Mouse (Mus musculus): ENCODE data around the gene Hoxa9.

Gene Hoxa9

DNA sequence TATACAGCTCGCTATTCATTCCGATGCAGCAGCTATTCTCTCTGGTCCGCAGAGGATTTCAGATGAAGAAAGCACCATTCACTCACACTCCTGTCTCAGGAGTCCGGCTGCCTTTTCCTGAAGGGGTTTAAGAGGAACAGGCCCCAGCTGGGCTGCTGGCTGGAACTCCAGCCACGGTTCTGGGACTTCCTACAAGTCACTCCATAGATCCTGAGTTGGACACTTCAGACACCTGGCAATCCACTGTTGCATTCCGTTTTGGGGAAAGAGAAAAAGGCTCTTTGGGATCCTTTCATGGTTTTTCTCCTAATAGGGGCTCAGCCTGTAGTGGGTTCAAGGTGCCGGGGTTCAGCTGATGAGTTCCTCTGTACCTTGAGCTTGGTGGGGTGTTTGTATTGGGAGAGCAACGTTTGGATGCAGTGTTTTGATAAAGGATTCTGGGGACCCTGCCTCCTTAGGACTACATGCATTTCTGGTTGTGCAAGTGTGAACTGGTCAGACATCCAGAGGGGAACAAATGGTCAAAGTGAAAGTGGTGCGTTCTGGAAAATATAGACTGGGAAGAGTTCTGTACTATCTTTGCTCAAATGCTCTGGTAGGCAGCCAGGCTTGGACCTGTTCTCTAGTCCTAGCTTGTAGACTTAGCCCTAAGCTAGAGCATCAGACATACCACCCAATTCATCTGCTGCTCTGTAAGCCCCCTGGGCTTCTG is 31.0 kb upstream of the Hoxa9 start:
- DNase-seq (ENCODE audit: low spot score in 2 of 2), result no peak

DNA sequence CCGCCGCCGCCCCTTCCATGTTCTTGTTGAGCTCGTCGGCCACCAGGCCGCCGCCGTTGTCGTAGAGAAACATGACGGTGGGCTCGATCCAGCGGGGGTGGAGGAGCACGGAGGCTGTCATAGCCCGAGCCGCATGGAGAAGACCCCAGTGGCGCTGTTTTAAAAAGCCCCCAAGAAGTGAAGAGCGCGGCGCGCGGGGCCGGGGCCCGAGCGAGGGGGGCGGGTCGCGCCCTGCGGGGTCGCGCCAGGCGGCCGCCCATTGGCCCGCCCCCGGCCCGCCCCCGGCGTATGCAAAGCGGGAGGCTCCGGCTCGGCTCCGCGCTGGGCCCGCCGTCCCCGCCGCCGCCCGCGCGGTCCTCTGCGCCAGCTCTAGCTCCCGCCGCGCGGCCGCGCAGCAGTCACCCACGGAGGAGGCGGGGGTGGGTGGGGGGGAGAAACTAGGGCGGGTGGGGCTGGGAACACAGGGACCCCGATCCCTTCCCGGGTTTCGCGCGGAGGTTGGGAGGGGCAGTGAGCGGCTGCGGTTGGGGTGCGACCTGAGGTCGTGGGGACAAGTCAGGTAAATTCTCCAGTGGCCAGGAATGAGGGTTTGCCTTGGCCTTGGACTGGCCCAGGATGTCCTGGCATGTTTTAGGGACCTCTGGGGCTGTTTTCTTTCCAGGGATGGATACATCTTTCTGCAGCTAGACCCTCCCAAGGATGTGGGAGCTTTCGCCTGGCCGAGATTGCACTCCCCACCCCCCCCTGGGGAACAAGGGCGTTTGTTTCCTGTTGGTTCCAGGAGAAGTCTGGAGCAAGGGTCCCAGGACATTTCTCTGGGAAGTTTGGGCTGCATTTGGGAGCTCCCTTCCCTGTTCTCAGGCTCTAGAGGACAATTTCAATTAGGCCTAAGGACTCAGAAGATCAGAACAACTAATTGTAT is 30.0 kb upstream of the Hoxa9 start, which contains the start of gene Hoxa13:
Hoxa13 (minus strand) TSS at position 227 of the 922 bp plus-strand sequence.
- no peak for DNase-seq (ENCODE audit: low spot score in 2 of 2)

DNA sequence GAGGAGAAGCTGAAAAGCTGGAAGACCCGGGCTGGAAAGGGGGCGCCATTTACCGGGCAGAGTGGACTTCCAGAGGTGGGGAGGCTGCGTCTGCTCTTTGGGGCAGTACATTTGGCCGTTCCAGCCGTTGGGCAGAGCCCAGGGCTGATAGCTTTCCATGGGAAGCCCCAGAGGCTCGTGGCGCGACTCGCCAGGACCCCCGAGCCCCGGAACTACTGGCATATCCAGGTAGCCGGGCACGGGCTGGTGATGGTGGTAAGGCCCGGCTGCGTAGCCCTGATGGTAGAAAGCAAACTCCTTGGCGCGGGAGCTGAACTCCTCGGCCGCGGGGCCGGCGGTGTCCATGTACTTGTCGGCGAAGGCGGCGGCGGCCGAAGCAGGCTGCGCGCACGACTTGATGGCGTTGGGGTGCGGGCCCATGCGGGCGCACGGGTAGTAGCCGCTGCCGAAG is 28.9 kb upstream of the Hoxa9 start:
- DNase-seq (ENCODE audit: low spot score in 2 of 2), result no peak

DNA sequence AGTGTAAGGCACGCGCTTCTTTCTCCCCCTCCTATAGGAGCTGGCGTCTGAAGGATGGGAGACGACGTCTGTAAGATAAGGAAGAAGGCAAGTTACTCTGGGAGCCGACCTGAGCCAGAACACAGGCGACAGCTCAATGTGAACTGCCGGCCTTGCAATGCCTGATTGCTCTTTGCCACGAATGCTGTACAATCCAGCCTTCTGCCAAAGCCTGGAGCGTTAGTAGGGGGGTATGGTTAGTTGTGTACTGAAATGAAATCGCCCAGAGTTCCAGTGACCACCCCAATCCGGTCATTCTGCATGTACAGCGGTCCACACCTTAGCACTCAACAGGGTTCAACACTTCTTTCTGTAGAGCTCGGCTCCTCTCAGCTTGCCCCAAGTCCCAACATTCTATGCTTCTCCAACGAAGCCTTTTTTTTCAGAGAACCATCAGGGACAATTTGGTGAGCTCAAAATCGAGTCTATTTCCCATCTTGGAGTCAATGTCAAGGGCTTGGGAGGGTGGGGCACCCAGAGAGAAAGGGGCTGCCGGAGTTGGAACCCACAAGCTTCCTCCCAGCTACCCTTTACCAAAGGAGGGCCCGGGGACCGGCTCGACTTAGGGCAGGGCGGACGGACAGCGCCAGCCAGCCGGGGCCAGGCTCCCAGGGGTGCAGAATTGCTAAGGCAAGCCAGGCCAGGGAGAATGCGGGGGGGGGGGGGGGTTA is 28.3 kb upstream of the Hoxa9 start:
- no peak for DNase-seq (ENCODE audit: low spot score in 2 of 2)

DNA sequence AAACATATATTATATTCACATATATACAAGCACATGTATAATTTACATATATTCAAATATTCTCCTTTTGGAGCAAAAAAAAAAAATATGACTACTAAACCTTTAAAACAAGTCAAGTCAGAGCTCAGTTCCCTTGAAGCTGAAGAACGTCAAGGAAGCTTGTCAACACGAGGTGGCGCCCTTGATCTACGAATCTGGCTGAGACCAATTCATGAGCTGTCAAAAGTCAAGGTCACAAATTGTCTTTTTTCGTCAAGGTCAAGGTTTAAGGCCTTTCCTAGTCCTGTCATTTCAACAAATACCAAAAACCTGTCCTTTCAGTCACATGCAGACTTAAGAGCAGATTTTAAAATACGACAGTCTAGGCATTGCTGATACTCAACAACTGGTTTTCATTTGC is 26.1 kb upstream of the Hoxa9 start:
- DNase-seq (ENCODE audit: low spot score in 2 of 2), result peak; percentile 64 to 66

DNA sequence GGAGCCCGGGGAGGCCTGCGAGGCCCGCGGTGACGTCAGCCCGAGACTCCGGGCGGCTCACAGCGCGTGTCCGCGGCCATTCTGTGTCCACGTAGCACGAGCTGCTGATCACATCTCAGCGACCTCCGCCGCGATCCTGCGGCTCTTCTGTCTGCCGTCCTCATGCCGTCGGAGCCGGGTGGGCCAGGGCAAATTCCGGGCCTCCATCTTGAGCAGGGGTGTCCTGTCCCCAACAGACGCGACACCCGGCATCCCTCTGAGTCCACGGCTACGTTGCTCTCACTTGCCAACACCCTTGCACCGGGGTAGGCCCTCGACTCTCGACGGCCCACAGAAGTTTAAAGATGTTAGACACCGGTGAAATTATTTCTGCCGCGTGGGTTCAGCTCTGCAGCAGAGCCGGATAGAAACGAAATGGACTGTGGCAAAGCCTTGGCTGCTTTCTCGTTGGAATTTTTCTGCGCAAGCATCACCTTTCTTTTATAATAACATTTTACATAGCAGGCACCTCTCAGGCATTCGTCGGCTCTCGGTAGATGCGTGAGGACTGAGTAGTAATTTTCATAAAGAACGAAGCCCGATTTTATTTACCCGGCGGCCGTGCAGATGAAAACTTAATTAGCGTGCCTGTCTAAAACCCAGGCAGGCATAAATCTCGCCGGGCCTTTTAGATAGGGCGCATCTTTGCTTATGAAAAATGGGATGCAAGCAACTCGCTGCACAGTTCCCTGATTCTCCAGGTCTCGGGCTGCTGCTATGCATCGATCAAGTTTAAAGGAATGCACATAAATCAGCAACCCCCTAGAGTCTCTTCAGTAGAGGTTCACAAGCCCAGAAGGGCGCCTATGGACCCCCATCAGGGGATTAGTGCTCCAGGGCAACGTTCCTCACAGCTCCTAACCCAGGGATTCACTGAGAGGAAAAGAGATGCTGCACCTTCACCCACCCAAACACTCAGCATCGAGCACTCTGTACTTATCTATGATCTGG is 22.9 kb upstream of the Hoxa9 start:
- DNase-seq (ENCODE audit: low spot score in 2 of 2), result no peak

DNA sequence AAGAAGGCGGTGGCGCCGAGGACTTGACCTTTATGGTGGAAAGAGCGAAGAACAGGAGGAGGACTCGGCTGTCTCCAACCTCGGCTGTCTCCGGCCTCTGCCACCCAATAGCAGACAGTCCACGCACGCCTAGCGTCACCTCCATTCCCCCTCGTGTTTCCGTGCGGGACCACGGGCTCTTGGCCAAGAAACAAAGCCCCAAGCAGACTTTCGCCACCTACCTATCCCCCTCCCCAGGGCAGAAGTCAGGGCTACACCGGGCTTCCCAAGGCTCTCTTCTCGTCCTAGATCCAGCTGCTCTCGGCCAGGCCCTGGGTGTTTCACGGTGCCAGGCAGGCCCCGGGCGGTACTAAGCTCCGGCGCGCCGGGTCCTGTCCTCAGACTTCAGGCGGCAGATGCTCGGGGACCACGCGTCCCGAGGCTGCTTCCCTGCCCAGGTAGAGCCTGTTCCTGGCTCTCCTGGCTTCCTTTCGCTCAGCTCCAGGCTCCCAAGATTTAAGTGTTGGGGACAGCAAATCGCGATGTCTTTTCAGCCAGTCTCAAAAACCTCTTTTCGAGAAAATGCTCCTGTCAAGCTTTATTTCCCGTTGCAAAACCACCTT is 22.0 kb upstream of the Hoxa9 start:
- no peak for DNase-seq (ENCODE audit: low spot score in 2 of 2)

DNA sequence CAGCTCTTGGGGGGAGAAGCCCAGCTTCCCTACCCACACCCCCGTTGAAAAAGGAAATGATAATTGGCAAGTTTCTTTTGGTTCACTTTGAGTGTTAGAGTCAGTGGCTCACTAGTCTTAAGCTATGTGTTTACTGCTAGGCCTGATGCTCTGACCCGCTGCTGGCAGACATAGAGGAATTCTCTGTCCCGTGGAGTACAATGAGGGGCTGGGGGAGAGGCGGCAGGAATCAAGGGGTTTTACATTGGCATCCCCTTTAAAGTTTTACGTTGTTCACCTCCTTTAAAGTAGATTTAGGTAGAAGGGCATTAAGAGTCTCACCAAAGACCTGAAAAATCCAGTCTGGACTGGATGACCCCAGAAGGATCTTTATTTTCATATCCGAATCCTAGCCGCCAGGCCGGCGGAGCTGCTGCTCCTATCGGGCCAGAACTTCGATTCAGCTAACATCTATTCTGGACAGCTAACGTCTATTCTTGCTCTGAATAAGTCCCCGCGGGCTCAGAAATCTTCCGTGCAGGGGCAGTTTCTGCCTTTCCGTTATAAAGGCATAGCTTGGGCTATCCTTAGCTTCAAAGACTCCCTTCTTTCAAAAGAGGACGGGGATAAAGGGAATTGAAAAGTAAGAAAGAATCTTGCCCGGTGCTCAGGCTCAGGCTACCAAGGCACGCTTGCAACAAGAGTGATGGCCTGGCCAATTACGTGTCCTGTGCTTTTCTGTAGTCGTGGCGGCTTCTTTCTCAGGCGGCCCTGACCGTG is 21.3 kb upstream of the Hoxa9 start:
- no peak for DNase-seq (ENCODE audit: low spot score in 2 of 2)

DNA sequence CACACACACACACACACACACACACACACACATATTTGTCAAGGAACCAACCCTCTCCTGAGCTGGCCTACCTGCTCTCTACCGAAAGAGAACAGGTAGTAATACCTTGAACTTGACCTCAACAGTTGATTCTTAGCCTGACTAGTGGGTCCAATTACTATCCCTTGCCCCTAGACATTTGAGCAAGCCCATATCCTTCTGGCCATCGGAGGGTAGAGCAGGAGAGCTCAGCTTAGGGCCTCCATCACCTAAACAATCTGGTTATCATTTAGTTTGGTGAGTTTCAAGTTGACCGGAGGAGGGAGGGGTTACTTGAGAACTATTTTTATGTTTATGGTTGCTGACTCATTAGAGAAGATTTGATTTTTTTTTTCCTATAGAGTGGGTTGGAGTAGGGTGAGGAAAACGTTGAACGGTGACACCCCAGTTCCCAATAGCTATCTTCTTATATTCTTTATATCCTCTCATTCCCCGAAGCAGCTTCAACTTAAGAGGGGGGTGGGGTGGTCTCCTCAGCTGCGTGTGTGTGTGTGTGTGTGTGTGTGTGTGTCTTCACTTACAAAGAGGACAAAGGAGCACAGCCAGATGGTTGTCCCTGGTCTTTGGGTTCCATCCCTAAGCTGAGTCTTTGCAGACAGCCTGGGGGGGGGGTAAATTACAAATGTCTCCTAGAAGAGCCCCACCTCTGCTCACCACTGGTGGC is 20.4 kb upstream of the Hoxa9 start:
- DNase-seq (ENCODE audit: low spot score in 2 of 2), result no peak

DNA sequence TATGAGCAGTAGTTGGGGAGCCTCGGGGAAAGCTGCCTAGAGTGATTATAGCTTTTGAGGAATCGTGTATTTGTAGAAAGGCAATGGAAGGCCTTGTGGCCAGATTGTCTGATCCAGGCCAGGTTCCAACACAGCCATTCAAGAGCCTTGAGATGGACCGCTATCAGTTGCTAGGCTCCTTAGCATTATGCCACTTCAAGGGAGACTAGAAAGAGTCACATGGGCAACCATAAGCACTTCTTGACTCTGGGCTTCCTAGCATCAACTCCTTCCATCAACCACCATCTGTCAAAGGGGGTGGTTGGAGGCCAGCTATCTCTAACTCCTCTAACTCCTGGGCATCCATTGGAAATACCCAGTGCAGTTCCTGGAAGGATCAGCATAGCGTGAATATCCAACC is 18.9 kb upstream of the Hoxa9 start:
- no peak for DNase-seq (ENCODE audit: low spot score in 2 of 2)

DNA sequence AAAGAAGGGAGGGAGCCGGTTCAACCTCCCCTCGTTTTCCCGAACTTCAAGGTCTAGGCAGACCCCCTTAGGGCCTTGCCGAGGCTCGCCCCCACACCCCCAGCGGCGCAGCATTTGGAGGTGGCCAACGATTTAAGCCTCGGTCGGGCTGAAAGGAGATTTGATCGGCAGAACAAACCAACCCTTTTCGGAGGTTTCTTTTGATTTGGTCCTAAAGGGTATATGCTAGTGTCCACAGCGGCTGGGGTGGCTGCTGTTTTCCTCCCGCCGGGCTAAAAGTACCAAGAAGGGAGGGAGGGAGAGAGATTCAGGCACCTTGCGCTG is 18.5 kb upstream of the Hoxa9 start:
- DNase-seq (ENCODE audit: low spot score in 2 of 2), result no peak

DNA sequence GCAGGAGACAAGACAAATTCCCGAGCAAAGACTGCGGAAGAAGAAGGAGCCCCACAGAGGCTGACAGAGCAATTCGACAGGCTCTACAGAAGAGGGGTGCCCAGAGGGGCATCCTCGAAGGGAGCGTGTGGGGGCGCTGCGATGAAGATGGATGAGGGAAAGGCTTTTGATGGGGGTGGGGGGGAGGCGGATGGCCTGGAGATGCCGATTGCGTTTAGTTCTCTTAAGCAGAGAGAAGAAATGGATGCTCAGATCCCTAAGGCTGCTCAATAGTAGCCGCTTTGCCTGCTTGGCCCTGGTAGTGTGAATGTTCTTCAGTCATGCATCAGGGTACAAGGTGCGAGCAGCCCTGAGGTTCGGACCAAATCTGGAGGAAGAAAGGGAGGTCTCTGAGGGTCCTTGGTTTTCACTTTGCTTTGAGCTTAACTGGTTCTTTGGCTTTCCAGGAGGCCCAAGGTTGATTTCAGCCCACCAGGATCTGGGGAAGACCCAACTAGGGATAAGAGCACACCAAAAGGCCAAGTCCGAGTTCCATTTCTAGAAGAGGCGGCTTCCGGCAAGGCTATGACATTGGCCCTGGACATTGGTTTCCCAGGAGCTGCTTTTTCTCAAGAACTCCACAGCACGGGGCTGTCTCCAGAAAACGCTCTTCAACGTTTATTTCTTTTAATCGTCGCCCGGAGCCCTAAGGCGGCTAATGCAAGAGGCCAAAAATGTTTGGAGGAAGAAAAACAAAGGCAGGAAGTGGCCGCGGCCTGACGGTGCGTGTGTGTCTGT is 17.9 kb upstream of the Hoxa9 start:
- DNase-seq (ENCODE audit: low spot score in 2 of 2), result no peak

DNA sequence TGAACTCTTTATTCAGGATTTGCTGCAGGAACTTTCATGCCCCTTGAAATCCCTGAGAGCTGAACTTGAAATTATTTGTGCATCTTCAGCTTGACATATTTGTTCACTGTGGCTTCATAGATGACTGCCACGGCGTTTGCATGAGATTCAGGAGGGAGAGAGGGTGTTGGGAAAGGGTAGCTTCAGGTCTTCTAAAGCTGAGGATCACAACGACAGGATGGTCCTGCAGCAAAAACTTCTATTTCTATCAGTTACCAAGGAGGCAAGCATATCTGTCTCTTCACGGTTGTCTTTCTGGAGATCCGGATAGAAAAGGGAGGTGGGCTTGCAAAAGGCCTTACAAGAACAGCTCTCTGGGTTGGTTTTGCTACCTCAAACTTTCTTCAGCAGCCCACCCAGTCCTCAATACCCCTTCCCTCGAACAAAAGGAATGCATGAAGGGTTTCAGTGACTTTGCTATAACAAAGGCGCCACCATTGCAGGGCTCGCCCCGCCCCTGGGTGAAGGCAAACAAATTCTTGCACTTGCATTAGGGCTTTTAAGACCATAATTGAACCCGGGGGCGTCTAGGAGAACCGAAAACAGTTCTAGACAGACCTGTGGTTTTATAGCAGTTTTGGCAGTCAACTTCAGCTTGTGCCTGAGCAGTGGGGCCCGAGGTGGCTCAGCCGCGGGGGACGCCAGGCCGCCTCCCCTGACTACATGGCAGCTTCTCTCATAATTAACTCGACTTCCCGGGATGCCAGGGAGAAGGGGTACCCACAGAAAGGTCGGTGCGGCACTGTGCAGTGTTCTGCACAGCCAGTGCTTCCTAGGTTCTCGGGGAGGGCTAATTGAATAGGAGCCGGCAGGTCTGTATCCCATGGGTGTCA is 17.1 kb upstream of the Hoxa9 start:
- DNase-seq (ENCODE audit: low spot score in 2 of 2), result no peak

DNA sequence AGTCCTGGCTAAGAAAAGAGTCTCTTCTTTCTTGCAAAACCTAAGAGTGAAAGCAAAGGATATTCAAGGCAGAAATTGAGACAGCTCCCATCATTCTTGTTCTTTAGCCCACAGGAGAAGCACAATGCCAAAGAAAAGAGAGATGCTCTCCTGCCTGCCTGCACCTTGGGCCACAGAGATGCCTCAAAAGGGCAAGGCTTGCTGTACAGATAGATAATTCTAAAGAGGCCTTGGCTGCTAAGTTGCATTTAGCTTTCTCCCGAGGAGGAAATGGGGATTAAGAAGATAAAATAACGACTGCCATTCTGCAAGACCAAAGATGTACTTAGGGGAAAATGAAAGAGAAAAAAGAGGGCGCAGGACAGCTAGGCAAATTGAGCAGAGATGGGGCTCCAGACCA is 16.0 kb upstream of the Hoxa9 start:
- DNase-seq (ENCODE audit: low spot score in 2 of 2), result no peak

DNA sequence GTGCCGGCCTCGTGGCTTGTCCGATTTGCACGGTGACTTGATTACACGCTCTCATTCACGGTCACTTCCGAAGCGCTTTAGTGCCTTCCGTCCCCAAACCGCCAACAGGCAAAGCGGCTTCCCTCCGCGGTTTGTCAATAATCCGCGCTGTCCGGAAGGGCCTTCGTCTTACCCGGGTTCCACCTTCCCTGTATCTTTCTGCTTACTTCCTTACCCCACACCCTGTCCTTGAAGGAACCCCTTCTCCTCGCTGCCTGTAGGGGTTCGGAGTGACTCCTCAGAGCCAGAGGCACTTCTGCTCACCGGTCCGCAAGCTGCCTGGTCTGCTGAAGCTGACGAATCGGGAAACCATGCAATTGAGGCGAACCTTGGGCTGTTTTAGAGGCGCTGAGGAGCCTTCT is 15.5 kb upstream of the Hoxa9 start:
- DNase-seq (ENCODE audit: low spot score in 2 of 2), result no peak

DNA sequence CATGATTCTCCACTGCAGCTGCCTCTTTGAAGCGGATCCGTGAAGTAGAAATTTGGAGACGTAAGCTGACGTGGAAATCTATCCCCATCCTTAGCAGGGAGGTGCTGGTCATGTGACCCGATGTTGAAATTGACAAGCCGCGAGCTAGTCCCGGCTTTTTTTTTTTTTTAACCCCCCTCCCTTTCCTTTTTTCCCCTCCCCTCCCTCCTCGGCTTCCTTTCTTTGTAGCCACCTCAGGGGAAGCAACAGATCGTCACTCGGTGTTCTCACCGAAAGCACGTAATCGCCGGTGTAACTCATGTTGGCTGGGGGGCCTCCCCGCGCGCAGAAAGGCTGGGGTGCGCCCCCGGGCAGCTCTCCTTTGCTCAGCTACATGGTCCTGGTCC is 14.9 kb upstream of the Hoxa9 start, which contains the start of gene Hoxa11:
Hoxa11 (minus strand) TSS at position 54 of the 386 bp plus-strand sequence.
- DNase-seq (ENCODE audit: low spot score in 2 of 2), result no peak

DNA sequence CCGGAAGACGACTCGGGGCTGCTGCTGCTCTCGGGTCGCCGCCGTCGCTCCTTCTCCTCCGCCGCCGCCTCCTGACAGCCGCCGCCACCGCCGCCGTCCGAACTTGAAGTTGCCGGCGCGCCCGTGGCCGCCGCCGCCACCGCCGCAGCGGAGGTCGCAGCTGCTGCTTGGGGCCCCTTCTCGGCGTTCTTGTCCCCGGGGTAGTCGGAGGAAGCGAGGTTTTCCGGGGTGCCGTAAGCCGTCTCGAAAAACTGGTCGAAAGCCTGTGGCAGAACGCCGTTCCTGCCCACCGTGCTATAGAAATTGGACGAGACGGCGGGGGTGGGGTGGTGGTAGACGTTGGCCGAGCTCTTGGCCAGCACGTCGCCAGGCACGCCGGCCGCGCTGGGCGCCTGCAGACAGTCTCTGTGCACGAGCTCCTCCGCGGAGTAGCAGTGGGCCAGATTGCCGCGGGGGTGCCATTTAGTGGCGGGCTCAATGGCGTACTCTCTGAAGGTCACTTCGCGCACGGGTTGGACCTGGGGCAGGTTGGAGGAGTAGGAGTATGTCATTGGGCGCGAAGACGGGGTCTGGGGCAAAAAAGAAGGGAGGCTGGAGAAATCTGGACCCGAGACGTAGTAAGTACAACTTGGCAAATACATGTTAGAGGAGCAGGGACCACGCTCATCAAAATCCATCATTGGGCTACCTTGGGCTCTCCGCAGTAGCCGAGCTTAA is 14.3 kb upstream of the Hoxa9 start:
- DNase-seq (ENCODE audit: low spot score in 2 of 2), result no peak
